Mouse (Mus musculus): ENCODE measurements around the gene Clcf1.
"Not testable (repeated sequence)": the region's sequence is repeated elsewhere in the genome, so short reads cannot be mapped to it uniquely, and the experiment has no call there.

Clcf1 gene

DNA sequence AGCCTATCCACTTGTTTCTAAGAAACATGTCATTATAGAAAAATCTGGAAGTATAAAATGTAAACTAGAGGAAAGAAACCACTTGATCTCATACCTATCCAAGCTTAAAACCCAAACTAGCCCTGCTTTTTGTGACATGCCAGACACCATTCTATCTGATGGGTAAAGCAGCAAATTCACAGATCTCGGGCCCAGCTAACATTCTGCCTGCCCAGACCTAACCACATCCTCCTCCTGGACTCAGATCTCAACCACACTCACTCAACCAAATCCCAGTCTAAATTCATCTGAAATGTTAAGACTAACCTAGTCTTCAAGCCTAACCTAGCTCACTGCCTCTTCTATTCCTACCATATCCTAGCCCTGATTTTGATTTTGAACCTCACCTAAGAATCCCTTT, 4.7 kb downstream of the Clcf1 start:
- DNase-seq = no peak

DNA sequence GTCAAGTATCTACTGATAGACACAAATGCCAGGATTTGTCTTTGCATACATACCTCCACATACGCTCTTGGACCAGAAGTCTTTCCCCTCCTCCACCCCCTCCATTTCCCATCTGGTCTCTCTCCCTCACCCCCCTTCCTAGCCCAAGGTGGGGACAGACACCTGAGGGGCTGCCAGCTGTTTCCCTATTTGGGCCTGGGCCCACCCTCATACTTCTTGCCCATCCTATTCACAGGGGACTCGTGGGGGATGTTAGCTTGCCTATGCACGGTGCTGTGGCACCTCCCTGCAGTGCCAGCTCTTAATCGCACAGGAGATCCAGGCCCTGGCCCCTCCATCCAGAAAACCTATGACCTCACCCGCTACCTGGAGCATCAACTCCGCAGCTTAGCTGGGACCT, 5.9 kb downstream of the Clcf1 start:
- no peak for DNase-seq

DNA sequence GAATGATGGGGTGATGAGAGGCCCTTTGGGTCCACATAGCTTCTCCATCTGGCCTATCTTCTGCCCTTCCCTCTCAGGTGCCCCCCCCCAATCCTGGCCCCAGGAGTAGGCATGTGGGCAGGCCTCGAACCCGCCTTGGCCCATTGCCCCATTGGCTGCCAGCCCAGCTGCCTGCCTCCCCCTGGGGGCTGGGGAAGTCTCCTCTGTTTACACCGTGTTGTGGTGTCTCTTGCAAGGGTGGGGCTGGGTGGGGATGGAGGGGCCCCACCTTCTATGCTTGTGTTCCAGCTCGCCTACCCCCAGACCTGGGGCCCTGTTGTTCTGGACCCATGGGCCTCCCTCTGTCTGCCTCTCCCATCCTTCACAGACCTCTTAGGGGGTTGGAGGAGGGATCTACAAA, 6.4 kb downstream of the Clcf1 start:
- DNase-seq = no peak

DNA sequence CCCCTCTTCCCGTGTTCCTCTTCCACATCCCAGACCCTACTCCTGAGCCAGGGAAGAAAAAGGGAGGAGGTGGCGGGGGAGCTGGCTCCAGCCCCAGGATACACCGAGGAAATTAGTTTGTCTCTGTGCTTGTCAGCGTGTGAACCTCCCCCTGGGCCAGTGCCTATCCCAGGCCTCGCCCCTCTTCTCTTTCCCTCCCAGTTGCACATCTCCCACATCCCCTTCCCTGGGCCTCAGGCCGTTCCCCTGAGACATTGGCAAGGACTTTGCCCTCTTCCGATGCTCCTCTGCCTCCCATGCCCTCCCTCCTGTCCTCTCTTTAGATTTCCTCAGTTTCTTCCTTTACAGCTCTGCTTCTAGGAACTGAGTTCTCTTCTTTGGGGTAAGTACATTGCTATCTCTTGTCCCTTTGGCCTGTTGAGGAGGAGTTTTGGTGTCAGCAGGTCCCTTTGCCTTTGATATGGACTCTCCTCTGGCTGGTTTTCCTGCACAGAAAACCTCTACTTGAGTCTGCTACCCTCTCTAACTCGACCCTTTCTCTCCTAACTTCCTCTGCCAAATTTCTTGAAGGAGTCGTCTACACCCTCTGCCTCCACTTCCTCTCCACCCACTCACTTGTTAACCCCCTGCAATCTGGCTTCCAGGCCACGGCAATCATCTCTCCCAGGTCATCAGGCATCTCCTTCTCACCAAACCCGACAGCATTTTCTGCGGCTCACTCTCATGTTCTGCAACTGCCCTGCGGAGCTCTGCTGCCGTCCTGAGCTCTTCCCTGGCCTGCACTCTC, 7.1 kb downstream of the Clcf1 start:
- peak; percentile 38 for DNase-seq

DNA sequence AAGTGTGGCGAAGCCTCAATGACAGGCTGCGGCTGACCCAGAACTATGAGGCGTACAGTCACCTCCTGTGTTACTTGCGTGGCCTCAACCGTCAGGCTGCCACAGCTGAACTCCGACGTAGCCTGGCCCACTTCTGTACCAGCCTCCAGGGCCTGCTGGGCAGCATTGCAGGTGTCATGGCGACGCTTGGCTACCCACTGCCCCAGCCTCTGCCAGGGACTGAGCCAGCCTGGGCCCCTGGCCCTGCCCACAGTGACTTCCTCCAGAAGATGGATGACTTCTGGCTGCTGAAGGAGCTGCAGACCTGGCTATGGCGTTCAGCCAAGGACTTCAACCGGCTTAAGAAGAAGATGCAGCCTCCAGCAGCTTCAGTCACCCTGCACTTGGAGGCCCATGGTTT, 8.1 kb downstream of the Clcf1 start:
- DNase-seq = peak; percentile 13

DNA sequence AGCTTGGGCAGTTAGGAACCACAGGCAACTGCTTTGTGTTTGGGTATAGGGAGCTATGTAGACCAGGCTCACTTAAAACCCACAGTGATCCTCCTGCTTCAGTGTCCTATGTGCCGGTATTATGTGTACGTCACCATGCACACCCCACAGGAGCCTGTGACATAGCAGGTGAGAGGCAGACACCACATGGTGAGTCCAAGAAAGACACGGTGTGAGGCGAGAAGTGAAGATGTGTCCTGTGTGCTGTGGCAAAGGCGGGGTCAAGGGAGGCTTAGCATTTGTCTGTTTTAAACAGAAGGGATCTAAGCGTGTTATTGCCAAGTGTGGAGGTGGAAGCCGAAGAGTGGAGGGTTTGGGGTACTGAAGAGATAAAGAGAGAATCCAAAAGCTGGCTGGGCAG, 12.7 kb downstream of the Clcf1 start:
- DNase-seq = peak; percentile 13

DNA sequence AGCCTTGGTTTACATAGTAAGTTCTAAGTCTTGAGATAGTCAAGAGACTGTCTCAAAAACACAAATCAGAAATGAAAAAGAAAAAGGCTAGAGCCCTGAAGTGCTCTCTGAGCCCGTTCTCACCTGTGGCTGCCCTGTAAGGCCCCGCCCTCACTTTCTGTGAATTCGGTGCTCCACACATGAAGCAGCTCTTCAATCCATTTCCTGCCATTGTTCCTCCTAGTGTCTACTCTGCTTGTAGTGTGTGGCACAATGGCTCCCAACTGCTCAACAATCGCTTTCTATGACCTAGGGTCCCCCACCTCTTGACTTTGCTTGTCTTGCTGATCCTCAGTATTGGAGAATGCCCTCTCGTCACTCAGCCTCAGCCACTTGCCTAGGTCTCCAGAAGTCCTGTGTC, 13.4 kb downstream of the Clcf1 start:
- DNase-seq = peak; percentile 37

DNA sequence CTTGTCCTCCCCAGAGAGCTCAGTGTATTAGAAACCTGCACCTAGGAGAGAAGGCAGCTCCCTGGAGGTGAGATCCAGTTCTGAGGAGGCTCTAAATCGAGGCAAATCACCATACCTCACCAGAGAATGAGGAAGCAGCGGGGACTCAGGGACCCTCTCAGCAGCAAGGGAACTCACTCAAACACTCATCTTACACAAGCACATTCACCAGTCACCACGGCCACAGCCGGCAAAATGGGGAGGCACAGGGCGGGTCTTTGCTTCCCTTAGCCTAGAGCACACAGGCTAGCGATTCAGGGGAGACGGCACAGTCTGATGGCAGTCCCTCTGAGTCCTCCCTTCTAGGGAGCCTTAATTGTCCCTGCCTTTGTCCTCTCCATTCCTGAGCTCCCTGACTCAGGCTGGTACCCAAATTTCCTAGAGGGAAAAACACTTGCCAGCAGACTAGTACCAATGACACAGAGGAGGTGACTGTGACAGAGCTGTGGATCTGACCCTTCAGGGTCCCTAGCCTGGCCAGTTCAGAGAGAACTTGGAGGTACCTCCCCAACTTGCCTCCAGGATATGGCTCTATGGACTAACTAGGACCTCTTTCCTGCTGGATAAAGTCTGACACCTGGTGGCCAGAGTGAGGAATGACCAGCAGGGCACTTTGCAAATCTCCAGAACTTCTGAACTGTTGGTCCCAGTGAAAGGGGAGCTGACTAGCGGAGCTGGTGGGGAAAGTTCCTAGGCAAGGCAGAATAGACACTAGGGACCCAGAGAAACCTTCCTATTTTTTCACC, 14.0 kb downstream of the Clcf1 start:
- DNase-seq = peak; percentile 76

DNA sequence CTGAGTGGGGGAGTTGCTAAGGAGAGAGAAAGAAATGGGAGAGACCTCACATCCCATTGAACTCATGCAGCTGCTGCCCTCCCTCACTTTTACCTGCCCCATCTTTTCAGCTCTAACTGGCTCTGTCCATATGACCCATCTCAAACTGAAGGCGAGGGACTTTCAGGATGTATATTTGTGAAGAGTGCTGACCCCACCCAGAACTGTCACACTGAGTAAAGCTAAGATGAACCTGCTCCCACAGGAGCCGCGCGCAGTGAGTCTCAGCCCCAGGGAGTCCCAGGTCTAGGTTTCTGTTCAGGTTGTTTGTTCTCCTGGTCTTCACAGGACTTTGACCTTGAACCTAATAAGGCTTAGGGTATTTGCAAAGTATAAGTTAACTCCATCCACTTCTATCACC, 14.9 kb downstream of the Clcf1 start:
- DNase-seq = no peak

DNA sequence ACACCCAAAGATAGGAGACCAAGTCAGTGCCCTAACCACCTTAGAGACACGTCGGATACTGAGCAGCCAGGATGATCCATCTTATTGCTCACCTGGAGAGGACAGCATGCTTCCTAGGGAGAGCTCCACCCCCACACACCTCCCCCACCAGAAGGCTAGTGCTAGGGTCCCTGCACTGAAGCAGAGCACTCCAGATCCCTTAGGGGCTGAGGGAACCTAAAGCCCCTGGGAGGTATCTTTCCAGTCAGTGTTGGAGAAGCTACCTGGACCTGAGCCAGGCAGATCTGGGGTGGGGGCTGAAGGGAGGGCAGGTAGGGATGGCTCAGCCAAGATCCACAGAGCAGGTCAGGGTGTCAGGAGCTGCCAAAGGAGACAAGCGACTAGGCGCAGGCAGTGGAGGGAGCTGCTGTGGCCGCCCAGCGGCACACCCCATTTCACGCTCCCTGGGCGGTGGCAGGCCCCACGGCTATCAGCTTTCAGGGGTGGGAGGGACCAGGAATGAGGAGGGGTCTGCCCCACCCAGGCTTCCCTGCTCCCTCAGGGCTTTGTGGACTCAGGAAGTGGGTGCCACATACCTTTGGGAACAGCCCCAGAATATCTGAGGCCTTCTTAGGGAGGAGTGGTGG, 15.5 kb downstream of the Clcf1 start:
- no peak for DNase-seq

DNA sequence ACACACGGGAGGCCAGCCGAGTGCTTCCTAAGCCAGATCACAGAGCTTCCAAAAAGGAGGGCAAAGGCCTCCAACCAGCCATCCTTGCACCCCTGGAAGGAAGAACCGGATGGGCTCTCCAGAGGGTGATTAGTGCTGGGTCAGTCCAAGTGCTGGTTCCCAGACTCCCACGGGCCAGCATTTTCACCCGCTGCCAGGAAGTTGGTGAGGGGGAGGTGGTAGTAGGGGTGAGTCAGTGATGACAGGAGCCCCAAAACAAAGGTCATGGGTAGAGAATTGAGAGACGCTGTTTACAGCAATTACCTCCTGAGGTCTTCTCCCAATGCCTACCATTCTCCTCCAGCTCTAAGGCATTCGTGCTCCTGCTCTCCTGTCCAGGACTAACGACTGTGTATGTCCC, 16.4 kb downstream of the Clcf1 start:
- no peak for DNase-seq

DNA sequence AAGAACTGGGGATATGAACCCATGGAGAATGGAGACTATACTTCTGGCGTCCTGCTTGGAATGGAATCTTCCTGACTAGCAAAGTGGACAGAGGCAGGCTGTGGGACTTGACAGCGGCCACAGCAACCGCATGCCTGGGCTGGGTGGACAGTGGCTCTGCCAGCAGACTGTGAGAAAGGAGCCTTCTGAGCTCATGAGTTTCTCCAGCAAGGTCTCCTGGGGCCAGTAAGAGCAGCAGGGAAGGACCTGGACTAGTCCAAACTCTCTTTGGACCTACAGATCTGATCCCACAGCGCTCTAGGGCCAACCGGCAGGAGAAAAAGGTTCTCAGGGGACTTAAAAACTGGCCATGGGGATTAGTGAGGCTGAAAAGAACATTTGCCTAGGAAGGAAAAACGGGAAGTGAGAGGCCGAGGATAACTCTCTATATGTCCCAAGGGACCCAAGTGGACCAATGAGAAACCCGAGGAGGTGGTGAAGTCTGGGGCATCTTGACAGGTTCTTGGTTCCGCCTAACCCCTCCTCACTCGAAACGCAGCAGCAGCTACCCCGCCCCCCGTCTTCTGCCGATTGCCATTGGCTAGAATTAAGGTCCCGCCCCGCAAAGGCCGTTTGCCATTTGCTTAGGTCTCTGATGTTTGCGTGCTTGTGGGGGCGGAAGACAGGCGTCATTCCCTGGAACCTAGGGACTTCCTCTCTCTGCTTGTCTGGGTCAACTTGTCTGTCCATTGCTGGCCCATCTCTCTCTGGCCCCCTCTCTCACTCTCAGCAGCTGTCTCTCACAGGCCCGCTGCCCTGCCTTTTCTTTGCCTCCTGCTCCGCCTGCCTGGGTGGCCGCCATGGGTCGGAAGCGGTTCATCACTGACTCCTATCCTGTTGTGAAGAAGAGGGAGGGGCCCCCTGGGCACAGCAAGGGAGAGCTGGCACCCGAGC, 17.5 kb downstream of the Clcf1 start, which contains the start of gene Pold4:
Gene Pold4, plus strand, starts transcription at position 647 of the 933 bp plus-strand sequence.
- DNase-seq = peak; percentile 96

DNA sequence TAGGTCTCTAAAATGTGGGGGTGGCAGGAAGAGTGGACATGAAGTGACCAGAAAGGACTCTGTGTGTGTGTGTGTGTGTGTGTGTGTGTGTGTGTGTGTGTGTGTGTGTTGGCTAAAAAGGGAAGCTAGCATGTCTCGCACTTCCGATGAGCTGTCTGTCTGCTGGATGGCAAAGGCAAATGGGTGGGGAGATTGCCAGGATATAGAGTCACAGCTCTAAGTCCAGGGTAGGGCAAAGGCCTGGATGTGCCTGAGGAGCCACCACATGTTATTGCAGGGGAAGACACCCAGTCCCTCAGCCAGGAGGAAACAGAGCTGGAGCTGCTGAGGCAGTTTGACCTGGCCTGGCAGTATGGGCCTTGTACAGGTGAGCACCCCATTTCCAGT, 18.1 kb downstream of the Clcf1 start:
- DNase-seq = no peak

DNA sequence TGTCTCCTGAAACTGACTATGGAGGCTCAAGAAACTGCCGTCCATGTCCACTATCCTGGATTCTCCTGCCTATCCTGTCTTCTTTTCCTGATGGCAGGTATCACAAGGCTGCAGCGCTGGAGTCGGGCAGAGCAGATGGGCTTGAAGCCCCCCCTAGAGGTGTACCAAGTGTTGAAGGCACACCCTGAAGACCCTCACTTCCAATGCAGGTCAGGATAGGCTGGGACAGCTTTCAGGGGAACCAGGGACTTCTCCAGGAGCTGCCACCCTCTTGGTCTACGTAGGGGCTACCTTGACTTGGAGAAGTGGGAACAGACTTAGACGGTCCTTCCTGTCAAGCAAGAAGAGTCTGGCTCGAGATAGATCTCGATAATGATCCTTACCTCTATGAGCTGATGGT, 18.6 kb downstream of the Clcf1 start:
- DNase-seq = no peak

DNA sequence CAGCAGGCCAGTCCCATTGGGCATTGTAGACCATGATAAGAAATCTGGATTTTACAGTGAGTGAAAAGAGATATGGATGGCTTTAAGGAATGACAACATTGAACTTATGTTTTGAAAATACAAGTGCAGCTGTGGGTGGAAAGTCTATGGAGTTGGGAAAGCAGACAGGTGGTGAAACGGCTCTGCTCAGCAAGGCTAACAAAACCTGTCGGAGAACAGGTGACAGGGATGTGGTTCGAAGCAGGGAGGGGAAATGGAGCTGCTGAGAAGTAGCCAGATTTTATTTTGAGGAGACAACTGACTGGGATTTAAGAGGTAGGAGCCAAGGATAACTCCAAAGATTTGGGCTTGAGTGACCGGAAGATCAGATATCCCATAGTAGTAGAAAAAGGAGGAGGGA, 20.5 kb downstream of the Clcf1 start:
- DNase-seq = no peak

DNA sequence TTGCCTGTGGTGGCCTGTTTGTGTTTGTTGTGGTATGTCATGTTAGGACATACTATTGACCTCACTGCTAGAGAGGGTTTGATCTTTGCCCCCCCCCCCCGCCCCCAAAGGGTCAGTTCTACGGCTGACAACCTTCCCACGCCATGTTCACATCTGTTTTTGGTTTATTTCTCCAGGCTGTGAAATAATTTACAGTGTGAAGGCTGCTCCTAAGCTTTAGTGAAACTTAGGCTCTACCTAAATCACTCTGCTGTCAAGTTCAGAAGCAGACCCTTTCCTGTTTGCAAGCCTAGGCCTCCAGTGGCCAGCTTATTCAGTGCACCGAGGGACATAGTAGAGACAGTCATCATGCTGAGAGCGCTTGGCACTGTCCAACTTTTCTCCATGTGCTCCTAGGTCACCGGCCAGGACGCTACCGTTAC, 26.2 kb downstream of the Clcf1 start:
- no peak for DNase-seq

DNA sequence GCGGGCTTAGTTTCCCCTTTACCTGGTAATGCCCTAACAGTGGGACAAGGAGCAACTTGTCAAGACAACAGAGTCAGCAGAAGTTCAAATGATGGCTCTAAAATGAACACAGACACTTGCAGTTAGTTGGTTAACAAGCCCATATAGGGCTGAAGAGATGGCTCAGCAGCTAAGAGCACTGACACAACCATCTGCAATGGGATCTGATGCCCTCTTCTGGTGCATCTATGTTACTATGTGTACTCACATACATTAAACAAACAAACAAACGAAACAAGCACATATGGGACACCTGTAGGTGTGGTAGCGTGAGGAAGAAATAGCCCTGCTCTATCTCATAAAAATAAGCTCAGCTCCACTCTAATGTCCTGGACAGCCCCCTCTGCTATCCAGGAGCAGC, 28.4 kb downstream of the Clcf1 start:
- no peak for DNase-seq

DNA sequence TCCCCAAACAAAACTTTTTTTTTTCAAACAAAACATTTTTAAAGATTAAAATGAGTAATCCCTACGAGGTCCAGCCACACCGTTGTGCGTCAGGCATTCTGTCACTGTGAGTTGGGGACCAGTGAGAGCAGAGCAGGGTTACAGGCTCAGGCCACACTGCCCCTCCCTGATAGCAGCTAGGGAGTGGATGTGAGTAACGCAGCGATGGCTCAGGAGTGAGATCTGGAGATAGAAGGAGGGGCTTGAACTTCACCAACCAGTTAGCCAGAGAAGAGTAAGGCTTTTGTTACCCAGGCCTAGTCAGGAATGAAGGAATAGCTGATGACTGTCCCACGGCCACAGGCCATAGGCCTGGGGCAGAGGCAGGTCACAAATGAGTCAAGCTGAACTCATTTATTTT, 30.7 kb downstream of the Clcf1 start:
- no peak for DNase-seq

DNA sequence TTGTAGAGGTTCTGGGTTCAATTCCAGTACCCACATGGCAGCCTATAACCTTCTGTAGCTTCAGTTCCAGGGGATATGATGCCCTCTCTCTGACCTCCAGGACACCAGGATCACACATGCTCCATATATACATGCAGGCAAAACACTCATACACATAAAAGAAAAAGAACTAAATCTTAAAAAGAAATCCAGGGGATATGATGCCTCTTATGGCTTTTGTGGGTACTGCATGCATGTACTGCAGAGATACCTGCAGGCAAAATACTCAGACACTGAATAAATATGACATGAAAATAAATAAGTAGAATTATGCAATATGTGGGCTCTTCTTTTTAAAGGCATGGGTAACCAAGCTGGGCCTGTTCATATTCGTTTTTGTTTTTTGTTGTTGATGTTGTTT, 33.0 kb downstream of the Clcf1 start:
- DNase-seq = no peak

DNA sequence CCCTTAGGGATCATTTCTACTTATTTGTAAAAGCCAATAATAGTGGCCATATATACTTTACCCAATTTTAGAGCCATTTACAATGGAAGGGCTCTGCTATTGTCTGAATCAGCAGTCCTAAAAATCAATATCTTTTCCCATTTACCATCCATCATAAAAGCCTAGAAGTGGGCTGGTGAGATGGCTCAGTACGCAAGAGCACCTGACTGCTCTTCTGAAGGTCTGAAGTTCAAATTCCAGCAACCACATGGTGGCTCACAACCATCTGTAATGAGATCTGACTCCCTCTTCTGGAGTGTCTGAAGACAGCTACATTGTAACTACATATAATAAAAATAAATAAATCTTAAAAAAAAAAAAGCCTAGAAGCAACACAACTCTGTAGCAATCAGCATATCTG, 34.6 kb downstream of the Clcf1 start:
- DNase-seq = not testable (repeated sequence)

DNA sequence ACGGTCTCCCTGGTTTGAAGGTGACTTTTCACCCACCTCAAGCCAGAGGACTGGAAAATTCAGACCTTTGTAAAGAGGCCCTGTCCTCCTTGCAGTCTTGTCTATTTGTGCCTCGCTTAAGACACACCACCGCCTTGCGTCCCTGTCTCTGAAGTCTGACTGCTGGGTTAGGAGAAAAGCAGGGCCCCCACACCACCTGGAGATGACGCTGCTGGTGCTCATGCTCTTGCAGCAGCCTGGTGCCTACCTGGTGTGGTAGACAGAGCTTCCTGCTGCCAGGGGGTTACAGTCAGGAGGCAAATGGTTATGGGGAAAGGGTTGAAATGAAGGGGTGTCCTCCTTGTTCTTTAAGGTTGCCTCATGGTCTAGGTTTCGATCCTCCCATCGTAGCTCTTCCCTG, 40.2 kb downstream of the Clcf1 start:
- no peak for DNase-seq

DNA sequence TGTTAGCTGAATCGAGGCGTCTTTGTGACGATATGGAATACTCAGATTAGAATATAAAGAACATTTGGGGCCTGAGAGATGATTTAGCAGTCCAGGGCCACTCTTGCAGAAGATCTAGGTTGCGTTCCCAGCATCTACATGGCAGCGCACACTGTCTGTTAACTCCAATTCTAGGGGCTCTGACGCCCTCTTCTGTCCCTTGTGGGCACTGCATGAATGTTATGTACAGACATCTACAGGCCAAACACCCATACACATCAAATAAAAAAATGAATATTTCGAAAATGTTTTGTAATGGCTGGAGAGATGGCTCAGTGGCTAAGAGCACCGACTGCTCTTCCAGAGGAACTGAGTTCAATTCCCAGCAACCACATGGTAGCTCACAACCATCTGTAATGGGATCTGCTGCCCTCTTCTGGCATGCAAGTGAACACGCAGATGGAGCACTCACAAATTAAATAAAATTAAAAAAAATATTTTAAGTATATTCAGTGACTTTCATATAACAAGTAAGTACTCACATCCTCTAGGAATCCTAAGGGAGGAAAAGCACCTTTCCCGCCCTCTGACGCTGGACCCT, 41.6 kb downstream of the Clcf1 start:
- DNase-seq = no peak

All from thymus, postnatal 25 days (tissue).